Mouse (Mus musculus): Measurements from ENCODE around the gene Bcl3.

The Bcl3 gene

DNA sequence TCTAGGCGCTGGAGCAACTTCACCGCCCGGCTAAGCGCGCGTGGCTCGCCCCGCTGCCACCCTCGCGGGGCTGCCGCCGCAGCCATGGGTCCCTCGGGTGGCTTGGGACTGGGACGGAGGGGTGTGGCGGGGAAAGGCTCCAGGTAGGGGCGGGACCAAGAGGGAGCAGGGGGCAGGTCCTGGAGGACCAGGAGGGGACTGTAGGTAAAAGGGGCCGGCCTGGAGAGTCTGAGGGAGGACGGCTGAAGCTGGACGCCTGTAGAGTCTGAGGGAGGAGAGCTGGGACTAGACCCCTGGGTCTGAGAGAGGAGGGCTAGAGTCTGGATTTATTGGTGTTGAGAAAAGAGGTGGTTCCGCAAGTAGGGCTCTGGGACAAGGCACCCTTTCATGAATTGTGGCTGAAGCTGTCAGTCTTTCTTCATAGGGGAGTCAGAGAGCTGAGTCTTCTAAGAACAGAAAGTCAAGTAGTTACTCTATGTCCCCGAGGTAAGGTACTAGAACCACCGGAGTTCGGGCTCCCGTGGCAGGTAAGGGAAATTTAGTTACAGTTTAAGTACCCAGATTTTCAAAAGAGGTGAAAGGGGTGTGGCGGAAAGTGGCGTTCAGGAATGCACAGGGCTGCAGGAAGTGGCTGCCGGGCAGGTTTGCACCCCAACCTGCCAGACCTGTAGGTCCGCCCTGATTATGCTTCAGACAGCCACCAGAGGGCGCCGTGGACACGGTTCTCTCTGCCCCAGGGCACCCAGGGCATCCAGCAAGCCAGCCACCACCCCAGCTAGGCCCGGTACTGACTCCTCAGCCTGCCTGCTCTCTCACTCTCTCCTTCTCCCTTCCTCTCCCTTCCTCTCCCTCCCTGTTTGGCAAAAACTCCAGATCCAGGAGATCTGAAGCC lies 25.6 kb downstream of the Bcl3 start, which contains the start of gene Cblc:
Gene Cblc, minus strand, starts transcription at position 113 of the 892 bp plus-strand sequence.
- ChIA-PET CTCF (interaction anchor here (0.5 to 4.7 kb wide), 65 partner anchors 11 to 563 kb away, joined by 3 to 56 read pairs (median 4); partner anchors contain the start of genes Bcam (in 2 of the 4), Bcl3 (in 2 of the 4), Nectin2 (in 2 of the 4) and Ceacam20 (in 1 of the 4)), POLR2A (interaction anchor here in 3 of 4 experiments (0.6 to 4.0 kb wide), 29 partner anchors 8 to 164 kb away, joined by 3 to 16 read pairs (median 4); partner anchors contain the start of genes Bcam (in 3 of the 3), Tomm40 (in 2 of the 3), Apoe (in 1 of the 3) and Clptm1 (in 1 of the 3))

DNA sequence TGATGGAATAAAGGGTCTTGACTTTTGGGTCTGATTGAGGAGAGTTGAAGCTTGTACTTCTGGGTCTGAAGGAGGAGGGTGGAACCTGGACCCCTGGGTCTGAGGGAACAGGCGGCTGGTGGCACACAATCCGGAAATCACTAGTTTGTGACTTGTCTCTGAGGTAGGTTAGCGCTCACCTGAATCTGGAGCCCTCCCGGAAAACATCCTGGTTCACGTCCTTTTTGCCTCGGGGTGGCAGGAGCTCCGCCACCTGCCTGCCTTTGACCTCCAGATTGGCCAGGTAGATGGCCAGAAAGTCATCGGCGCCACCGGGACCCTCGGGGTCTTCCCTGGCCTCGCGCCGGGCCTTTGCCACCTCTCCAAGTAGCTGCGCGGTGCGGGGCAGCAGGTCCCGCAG lies 26.3 kb downstream of the Bcl3 start:
- ChIA-PET CTCF (interaction anchor here (0.6 to 4.7 kb wide), 48 partner anchors 11 to 453 kb away, joined by 3 to 56 read pairs (median 6); partner anchors contain the start of genes Bcam (in 2 of the 4), Bcl3 (in 1 of the 4), Ceacam20 (in 1 of the 4) and Gm19345 (in 1 of the 4)), POLR2A (interaction anchor here (0.6 to 4.0 kb wide), 24 partner anchors 13 to 105 kb away, joined by 3 to 16 read pairs (median 5); partner anchors contain the start of genes Bcam (in 3 of the 4), Tomm40 (in 2 of the 4) and Apoe (in 1 of the 4))

DNA sequence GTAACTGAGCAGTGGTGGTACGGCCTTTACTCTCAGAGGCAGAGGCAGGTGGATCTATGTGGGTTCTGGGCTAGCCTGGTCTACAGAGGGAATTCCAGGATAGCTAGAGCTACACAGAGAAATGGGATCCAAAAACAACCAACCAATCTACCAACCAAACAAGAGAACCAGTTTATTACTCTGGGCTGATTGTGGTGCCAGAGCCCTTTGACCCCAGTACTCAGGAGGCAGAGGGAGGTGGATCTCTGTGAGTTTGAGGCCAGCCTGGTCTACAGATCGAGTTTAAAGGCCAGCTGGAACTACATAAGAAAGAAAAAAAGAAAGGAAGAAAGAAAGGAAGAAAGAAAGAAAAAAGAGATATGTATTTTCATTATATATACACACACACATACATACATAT lies 27.3 kb downstream of the Bcl3 start:
- ChIA-PET POLR2A (interaction anchor here in 2 of 4 experiments (0.7 to 4.0 kb wide), 6 partner anchors 16 to 80 kb away, joined by 3 to 16 read pairs (median 7); partner anchors contain the start of genes Gm19345 (in 1 of the 2) and Tomm40 (in 1 of the 2)), CTCF (interaction anchor here in 3 of 4 experiments (0.6 to 4.7 kb wide), 7 partner anchors 42 to 127 kb away, joined by 3 to 56 read pairs (median 6); no protein-coding TSS in a partner anchor)

DNA sequence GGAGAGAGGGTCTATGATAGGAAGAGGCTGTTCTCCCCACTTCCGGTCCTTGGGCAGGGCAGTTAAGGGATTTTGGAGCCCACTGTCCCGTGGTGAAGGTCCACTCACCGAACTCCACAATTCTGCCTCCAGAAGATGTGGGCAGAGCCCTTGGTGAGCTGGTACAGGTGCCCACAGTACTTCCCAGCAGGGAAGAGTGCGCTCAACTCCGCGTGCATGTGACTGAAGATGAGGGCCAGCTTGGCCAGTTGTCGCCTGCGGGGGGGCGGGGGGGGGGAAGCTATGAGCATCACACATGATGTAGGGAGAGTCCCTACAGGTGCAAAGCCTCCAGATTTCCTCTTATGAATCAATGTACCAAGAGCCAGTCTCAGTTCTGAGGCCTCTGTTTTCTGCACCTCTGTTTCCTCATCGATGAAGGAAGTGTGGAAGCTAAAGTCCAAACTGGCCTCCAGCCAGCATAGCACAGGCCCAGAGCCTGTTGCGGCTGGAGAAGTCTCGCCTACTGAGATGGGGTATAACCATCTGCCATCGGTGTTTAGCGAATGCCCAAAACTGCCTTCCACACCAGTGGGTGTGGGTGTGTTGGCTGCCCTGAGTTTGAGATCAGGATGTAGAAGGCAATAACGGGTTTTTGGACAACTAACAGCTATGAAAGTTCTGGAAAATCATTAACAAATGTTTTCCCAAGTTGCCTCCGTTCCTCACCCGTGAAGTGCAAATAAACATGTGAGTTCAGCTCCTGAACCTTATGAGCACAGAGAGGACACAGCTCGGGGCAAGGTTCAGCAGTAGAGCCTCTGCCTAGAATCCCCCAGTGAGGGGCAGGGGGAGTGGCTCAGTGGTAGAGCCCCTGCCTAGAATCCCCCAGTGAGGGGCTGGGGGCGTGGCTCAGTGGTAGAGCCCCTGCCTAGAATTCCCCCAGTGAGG lies 29.6 kb downstream of the Bcl3 start:
- ChIA-PET CTCF (interaction anchor here (0.6 to 1.4 kb wide), 14 partner anchors 10 to 876 kb away, joined by 3 to 10 read pairs (median 4); partner anchors contain the start of gene Nectin2 (in 1 of the 4)), POLR2A (interaction anchor here in 2 of 4 experiments (1.0 to 1.9 kb wide), 4 partner anchors 18 to 51 kb away, joined by 3 to 12 read pairs (median 3); no protein-coding TSS in a partner anchor)

DNA sequence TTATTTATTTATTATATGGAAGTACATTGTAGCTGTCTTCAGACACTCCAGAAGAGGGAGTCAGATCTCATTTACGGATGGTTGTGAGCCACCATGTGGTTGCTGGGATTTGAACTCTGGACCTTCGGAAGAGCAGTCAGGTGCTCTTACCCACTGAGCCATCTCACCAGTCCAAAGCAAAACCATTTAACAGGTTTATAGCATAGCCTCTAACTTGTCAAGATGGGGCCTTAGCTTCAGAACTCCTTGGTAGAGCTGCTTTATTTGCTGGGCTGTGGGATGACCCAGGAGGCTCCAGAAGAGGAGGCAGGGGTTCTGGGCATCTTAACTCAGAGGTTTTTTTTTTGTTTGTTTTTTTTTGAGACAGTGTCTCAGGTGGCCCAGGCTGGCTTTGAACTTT lies 31.1 kb downstream of the Bcl3 start:
- ChIA-PET CTCF (interaction anchor here (0.6 to 3.6 kb wide), 17 partner anchors 9 to 124 kb away, joined by 3 to 41 read pairs (median 9); partner anchors contain the start of genes Nectin2 (in 2 of the 4) and Bcam (in 1 of the 4)), POLR2A (interaction anchor here in 2 of 4 experiments (0.6 to 3.8 kb wide), 9 partner anchors 23 to 137 kb away, joined by 3 to 25 read pairs (median 3); no protein-coding TSS in a partner anchor)

DNA sequence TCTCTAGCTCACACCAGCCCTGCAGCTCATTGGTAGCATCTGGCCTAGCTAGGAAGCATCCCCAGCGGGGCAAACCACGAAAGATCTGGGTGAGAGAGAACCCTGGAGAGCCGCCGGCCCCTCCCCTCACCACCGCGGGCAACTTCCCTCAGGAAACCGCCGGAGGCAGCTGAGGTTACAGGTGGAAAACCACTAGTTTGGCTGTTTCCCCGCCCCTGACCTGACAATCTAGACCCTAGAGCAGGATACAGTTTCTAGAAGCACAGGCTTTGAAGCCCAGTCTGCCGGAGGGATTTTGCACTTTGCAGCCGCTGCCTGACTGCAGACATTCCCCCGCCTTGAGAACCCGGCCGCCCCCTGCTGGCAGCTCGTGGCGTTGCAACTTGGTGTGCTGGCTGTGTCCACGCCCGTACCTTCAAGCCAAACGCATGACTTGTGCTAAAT lies 32.6 kb downstream of the Bcl3 start:
- POLR2A ChIA-PET, result interaction anchor here (0.5 to 4.5 kb wide), 44 partner anchors 8 to 239 kb away, joined by 3 to 25 read pairs (median 4); partner anchors contain the start of genes Apoe (in 2 of the 4), Bcam (in 2 of the 4), Tomm40 (in 2 of the 4) and Apoc1 (in 1 of the 4)

DNA sequence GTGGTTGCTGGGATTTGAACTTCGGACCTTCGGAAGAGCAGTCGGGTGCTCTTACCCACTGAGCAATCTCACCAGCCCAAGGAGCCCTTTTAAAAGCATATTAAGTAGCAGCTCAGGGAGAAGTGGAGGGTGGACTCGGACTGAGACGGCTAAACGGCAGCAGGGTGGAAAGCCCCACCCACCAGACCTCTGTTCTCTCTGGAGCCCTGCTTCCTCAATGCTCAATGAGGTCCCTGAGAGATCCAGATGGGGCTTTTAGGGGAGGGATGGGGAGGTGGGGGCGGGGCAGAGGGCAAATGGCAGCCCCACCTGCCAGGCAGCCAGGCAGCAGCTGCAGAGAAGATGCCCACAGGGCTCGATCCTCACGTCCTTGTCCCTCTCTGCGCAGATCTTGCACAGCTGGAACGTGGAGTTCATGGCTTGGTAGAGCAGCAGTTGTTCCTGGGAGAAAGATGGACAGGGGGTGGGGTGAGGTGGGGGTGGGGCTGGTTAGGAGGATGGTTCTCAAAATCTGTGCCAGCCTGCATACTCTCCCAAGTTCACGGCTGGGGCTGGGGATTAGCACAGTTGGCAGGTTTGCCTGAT lies 36.6 kb downstream of the Bcl3 start:
- POLR2A ChIA-PET, result interaction anchor here in 1 of 4 experiments (1.3 kb wide), 2 partner anchors 33 to 51 kb away, joined by 3 read pairs; no protein-coding TSS in a partner anchor
- CTCF ChIA-PET, result interaction anchor here in 3 of 4 experiments (0.6 to 1.7 kb wide), 6 partner anchors 11 to 117 kb away, joined by 3 to 4 read pairs (median 4); partner anchors contain the start of gene Cblc (in 2 of the 3)

More for the DNA sequence above, 32.6 kb downstream of the Bcl3 start:
- CTCF ChIA-PET, result interaction anchor here (0.5 to 3.6 kb wide), 97 partner anchors 8 to 883 kb away, joined by 3 to 42 read pairs (median 4); partner anchors contain the start of genes Nectin2 (in 3 of the 4), Bcam (in 2 of the 4), Clptm1 (in 2 of the 4) and Bcl3 (in 1 of the 4)

DNA sequence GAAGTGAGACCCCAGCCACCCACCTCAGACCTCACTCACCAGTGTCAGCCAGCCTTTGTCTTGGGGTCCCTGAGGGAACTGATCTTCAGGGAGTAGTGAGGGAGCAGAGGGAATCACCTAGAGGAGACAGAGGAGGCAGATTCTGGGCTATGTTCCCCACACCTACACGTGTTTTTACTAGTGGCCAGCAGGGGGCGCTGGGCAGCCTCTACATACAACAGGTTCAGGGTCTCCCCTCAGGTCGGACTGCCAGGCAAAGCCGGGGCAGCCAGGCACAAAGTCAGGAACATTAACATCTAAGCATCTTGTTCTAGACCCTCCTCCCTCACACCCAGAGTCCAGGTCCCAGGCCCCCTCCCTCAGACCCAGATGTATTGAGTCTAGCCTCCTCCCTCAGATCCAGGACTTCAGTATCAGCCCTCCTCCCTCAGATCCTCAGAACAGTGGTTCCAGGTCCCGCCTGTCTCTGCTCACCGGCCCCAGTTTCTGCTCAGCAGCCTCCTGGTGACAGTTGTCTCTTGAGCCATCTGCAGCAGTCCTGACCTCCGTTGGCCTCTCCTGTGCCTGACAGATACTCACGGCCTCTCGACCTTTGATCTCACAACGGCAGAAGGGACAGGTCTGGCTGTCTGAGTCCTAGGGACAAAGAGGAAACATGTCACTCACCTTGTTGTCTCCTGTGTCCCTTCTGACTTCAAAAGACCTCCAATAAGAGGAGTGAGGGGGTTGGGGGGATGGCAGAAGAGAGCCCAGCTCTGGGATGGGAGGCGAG lies 37.6 kb downstream of the Bcl3 start:
- CTCF ChIA-PET, result interaction anchor here in 2 of 4 experiments (0.7 to 1.7 kb wide), 10 partner anchors 12 to 196 kb away, joined by 3 to 8 read pairs (median 4); partner anchors contain the start of genes Cblc (in 2 of the 2) and Bcam (in 1 of the 2)
- POLR2A ChIA-PET, result interaction anchor here in 2 of 4 experiments (1.0 to 1.3 kb wide), 4 partner anchors 31 to 50 kb away, joined by 3 read pairs; no protein-coding TSS in a partner anchor

DNA sequence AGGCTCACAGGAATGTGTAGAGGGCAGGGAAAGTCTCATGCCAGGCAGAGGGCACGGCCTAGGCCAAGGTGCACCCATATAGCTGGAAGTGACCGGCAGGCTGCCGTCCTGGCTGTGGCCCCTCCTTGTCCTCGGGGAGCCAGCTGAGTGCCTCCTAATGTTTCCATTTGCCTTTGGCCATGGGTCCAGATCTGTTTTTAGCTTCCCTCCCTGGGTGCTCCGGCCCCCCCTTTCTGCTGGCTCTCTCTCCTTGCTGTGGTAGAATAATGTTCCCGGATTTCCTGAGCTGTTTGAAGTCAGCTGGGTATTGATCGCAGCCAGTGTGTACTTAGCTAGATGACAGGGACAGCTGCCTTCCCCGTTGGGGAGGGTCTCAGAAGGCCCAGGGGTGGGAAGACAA lies 38.9 kb downstream of the Bcl3 start:
- POLR2A ChIA-PET, result interaction anchor here in 3 of 4 experiments (0.6 to 1.2 kb wide), 11 partner anchors 13 to 386 kb away, joined by 3 to 8 read pairs (median 4); partner anchors contain the start of genes Bcam (in 1 of the 3) and Nectin2 (in 1 of the 3)

DNA sequence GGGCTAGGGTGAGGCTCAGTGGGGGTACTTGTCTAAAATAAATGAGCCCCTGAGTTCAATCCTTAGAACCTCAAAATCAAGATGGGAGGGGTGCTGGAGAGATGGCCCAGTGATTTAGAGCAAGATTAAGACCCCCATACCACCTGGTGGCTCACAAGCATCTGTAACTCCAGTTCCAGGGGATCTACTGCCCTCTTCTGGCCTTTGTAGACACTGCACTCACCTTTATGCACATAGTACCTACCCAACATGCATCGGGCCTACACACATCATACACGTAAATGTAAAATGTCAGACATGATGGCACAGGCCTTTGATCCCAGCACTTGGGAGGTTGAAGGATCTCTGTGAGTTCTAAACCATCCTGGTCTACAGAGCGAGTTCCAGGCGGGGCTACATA lies 39.9 kb downstream of the Bcl3 start:
- ChIA-PET POLR2A (interaction anchor here in 2 of 4 experiments (1.3 to 2.7 kb wide), 10 partner anchors 8 to 83 kb away, joined by 3 to 20 read pairs (median 6); partner anchors contain the start of gene Bcam (in 1 of the 2)), CTCF (interaction anchor here in 2 of 4 experiments (0.8 to 3.0 kb wide), 6 partner anchors 7 to 113 kb away, joined by 3 to 30 read pairs (median 8); no protein-coding TSS in a partner anchor)

More for the DNA sequence above, 38.9 kb downstream of the Bcl3 start:
- CTCF ChIA-PET, result interaction anchor here (0.6 to 1.4 kb wide), 21 partner anchors 13 to 260 kb away, joined by 3 to 10 read pairs (median 3); partner anchors contain the start of genes Tomm40 (in 2 of the 4) and Bcam (in 1 of the 4)

DNA sequence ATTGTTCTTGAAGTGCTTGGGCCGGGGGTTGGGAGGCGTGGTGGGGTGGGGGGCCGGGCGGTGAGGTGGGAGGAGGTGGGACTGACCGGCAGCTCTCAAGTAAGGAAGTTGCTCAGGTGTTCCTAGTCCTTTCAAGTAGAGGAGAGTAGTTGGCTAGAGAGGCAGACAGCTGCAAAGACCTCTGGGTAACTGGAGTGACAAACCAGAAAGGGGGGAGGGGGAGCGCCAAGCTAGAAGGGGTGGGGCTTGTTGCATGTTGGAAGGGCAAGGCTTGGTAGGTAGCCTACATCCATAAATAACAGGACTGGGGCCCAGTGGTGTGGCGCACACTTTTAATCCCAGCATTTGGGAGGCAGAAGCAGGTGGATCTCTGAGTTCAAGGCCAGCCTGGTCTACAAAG lies 40.8 kb downstream of the Bcl3 start:
- POLR2A ChIA-PET, result interaction anchor here in 3 of 4 experiments (0.6 to 2.7 kb wide), 26 partner anchors 8 to 113 kb away, joined by 3 to 20 read pairs (median 5); partner anchors contain the start of genes Bcam (in 3 of the 3), Nectin2 (in 2 of the 3) and Tomm40 (in 1 of the 3)
- CTCF ChIA-PET, result interaction anchor here (0.6 to 3.0 kb wide), 24 partner anchors 8 to 117 kb away, joined by 3 to 30 read pairs (median 4); partner anchors contain the start of genes Bcam (in 2 of the 4), Nectin2 (in 2 of the 4), Apoe (in 1 of the 4) and Clptm1 (in 1 of the 4)

DNA sequence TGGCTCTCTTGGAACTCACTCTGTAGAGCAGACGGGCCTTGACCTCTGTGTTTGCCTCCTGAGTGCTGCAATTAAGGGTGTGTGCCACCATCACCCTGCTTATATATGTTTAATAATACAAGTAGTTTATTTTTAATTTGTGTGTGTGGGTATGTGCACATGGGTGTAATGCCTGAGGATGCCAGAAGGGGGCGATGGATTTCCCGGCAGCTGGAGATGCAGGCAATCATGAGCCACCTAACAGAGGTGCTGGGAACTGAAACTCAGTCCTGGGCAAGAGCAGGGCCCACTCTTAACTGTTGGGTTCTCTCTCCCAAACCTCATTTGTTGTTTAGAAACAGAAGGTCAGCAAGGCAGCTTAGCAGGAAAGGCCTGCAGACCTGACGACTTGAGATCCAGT lies 42.7 kb downstream of the Bcl3 start:
- ChIA-PET POLR2A (interaction anchor here (0.6 to 2.7 kb wide), 4 partner anchors 10 to 91 kb away, joined by 3 to 13 read pairs (median 4); partner anchors contain the start of gene Bcam (in 2 of the 4)), CTCF (interaction anchor here in 3 of 4 experiments (1.0 to 3.0 kb wide), 3 partner anchors 10 to 26 kb away, joined by 3 to 30 read pairs (median 3); no protein-coding TSS in a partner anchor)

DNA sequence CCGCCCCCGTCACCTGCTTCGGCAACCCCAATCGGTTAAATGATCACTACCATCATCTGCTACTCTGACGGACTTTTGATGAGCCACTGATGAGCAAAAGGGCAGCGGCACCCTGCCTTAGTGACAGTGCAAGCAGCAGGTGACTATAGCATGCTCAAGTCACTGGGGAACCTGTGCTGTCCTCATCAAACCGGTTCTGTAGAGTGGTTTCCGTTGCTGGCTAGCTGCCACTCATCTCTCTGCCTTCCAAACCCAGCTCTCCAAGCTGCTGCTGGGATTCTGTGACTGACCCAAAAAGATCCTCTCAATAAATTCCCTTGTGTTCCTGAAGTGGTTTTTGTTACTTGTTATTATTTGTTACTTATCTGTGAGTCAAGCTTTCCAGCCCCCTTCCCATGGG lies 43.9 kb downstream of the Bcl3 start:
- ChIA-PET POLR2A (interaction anchor here in 2 of 4 experiments (0.6 to 3.0 kb wide), 4 partner anchors 8 to 79 kb away, joined by 3 to 11 read pairs (median 4); partner anchors contain the start of genes Bcam (in 1 of the 2) and Nectin2 (in 1 of the 2)), CTCF (interaction anchor here in 1 of 4 experiments (0.8 to 3.5 kb wide), 2 partner anchors 12 to 19 kb away, joined by 3 to 16 read pairs; no protein-coding TSS in a partner anchor)

DNA sequence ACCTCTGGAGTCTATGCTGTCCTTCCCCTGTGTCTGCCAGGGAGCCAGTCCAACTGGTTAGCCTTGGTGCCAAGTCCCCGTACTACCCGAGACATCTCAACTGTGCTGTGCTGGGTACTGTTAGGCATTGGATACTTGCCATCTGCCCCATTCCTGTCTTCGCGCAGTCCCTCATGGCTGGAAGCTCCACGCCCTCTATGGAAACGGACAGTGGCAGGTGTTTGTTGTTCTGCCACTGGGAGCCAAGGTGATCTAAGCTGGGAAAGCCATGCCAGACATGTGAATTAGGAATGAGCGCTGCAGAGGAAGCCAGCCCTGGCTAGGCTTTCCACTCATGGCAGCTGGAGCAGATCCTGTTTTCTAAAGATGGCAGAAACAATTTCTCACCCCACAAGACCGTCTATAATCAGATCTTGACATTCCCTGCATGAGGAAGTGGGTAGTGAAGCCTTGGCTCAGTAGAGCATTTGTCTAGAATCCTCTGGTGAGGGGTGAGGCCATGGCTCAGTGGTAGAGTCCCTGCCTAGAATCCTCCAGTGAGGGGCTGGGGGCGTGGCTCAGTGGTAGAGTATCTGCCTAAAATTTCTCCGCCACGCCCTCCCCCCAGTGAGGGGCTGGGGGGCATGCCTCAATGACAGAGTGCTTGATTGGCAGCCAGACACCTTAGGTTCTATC lies 45.4 kb downstream of the Bcl3 start:
- POLR2A ChIA-PET, result interaction anchor here in 3 of 4 experiments (0.6 to 3.0 kb wide), 12 partner anchors 9 to 212 kb away, joined by 3 to 11 read pairs (median 3); partner anchors contain the start of genes Clptm1 (in 1 of the 3) and Tomm40 (in 1 of the 3)
- CTCF ChIA-PET, result interaction anchor here in 3 of 4 experiments (0.5 to 3.5 kb wide), 5 partner anchors 13 to 26 kb away, joined by 3 to 16 read pairs (median 4); no protein-coding TSS in a partner anchor
